Mouse (Mus musculus): ENCODE measurements around the gene Magi2.
"Not testable (repeated sequence)": the region's sequence is repeated elsewhere in the genome, so short reads cannot be mapped to it uniquely, and the experiment has no call there.

Gene Magi2

GRCm38 (mm10) chr5:19414556-19414955 lies 187.7 kb downstream of the Magi2 start:
- intact Hi-C loops (cut with DNase I), result no loop called here

- intact Hi-C loops (cut with DNase I), result no loop called here
These were observed 202.5 kb downstream of the Magi2 start for GRCm38 (mm10) chr5:19429290-19429689.

GRCm38 (mm10) chr5:19462541-19462940 lies 235.7 kb downstream of the Magi2 start:
- intact Hi-C loops (cut with DNase I), result no loop called here

- intact Hi-C loops (cut with DNase I), result no loop called here
These were observed 238.5 kb downstream of the Magi2 start for GRCm38 (mm10) chr5:19465383-19465782.

- intact Hi-C loops (cut with DNase I), result no loop called here
These were observed 246.1 kb downstream of the Magi2 start for GRCm38 (mm10) chr5:19472851-19473439.

- intact Hi-C loops (cut with DNase I), result no loop called here
These were observed 256.1 kb downstream of the Magi2 start for GRCm38 (mm10) chr5:19482981-19483380.

- intact Hi-C loops (cut with DNase I), result no loop called here
These were observed 261.1 kb downstream of the Magi2 start for GRCm38 (mm10) chr5:19487947-19488346.

- intact Hi-C loops (cut with DNase I), result no loop called here
These were observed 274.2 kb downstream of the Magi2 start for GRCm38 (mm10) chr5:19501005-19501404.

GRCm38 (mm10) chr5:19522168-19522567 lies 295.3 kb downstream of the Magi2 start:
- intact Hi-C loops (cut with DNase I), result loop anchor here (5.0 to 10.0 kb wide), 2 partner anchors 1180 to 1253 kb away; no protein-coding TSS in a partner anchor

- intact Hi-C loops (cut with DNase I), result no loop called here
These were observed 312.5 kb downstream of the Magi2 start for GRCm38 (mm10) chr5:19539348-19539747.

- intact Hi-C loops (cut with DNase I), result no loop called here
These were observed 319.6 kb downstream of the Magi2 start for GRCm38 (mm10) chr5:19546424-19546823.

- intact Hi-C loops (cut with DNase I), result no loop called here
These were observed 320.1 kb downstream of the Magi2 start for GRCm38 (mm10) chr5:19546900-19547299.

- intact Hi-C loops (cut with DNase I), result no loop called here
These were observed 326.7 kb downstream of the Magi2 start for GRCm38 (mm10) chr5:19553510-19553909.

- intact Hi-C loops (cut with DNase I), result no loop called here
These were observed 338.8 kb downstream of the Magi2 start for GRCm38 (mm10) chr5:19565636-19566035.

GRCm38 (mm10) chr5:19566136-19566535 lies 339.3 kb downstream of the Magi2 start:
- intact Hi-C loops (cut with DNase I), result not testable (repeated sequence)

GRCm38 (mm10) chr5:19607700-19608099 lies 380.9 kb downstream of the Magi2 start:
- intact Hi-C loops (cut with DNase I), result no loop called here

GRCm38 (mm10) chr5:19611788-19612187 lies 385.0 kb downstream of the Magi2 start:
- intact Hi-C loops (cut with DNase I), result no loop called here

- intact Hi-C loops (cut with DNase I), result no loop called here
These were observed 394.8 kb downstream of the Magi2 start for GRCm38 (mm10) chr5:19621678-19622077.

- intact Hi-C loops (cut with DNase I), result no loop called here
These were observed 407.1 kb downstream of the Magi2 start for GRCm38 (mm10) chr5:19633976-19634375.

GRCm38 (mm10) chr5:19637789-19638188 lies 411.0 kb downstream of the Magi2 start:
- intact Hi-C loops (cut with DNase I), result no loop called here

- intact Hi-C loops (cut with DNase I), result no loop called here
These were observed 429.1 kb downstream of the Magi2 start for GRCm38 (mm10) chr5:19655986-19656385.

- intact Hi-C loops (cut with DNase I), result no loop called here
These were observed 439.6 kb downstream of the Magi2 start for GRCm38 (mm10) chr5:19666416-19666815.

- intact Hi-C loops (cut with DNase I), result no loop called here
These were observed 490.5 kb downstream of the Magi2 start for GRCm38 (mm10) chr5:19717296-19717695.

- intact Hi-C loops (cut with DNase I), result no loop called here
These were observed 499.4 kb downstream of the Magi2 start for GRCm38 (mm10) chr5:19726277-19726676.
